Mouse (Mus musculus): ENCODE measurements at regions not wholly inside any gene's neighbourhood (a gene's known extent, or its start where the extent isn't known, plus 50 kb on each side); places are given as distances from the start of the nearest gene placed in this dataset.

DNA sequence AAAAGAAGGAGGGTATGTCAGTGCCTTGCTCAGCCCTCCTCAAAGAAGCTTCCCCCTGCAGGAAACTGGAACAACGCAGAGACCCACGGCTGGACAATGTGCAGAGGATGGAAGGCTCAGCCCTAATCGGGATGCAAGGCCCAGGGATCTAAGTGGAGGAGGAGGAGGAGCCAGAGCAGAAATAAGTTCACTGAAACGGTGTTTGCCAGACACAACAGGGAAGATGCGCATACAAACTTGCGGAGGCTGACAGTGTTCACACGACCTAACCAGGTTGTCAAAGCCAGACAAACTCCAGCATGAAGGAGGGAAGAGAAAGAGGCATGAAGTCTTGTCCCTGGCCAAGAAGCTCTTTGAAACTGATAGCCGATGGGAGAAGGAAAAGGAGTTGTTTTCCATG, 98.3 kb downstream of the Sall1 start:
- no peaks in the 10 kb centered on the region for H3K36me3 ChIP-seq (ENCODE audit: control insufficient read depth, insufficient read depth, low read length)
- ATAC-seq (ENCODE audit: low read depth): no peak
- H3K27me3 ChIP-seq (ENCODE audit: control insufficient read depth, insufficient read depth, low read depth, low read length): no peaks in the 10 kb centered on the region
- no peak overlapping the region for H3K4me2 ChIP-seq (ENCODE audit: low read depth, low read length)
- H3K9me3 ChIP-seq (ENCODE audit: control insufficient read depth, low read length): no peaks in the 10 kb centered on the region
- H3K27ac ChIP-seq (ENCODE audit: low read length): no peak overlapping the region
- no peaks in the 10 kb centered on the region for H3K4me1 ChIP-seq (replicated peaks; ENCODE audit: control insufficient read depth, insufficient read depth, low read length)
- H3K9ac ChIP-seq (ENCODE audit: low read length): no peak overlapping the region
- WGBS: 63% methylated on average over 8 of the region's 8 CpGs
- H3K4me3 ChIP-seq (ENCODE audit: low read length): no peak overlapping the region

DNA sequence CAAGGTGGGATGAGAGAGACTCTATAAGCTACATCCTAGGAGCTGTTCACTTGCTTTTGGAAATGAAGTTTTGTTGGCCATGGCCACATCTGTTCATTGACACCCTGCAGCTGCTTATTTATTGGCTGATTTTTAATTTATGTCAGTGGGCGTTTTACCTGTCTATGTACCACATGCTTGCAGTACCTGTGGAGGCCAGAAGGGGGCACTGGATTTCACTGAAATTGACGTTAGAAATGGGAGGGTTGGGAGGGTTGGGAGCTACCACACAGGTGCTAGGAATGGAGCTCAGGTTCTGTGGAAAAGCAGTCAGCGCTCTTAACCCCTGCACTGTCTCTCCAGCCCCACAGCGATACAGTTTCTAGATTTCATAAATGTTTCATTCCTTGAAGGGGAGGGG, 99.9 kb downstream of the Sall1 start:
- H3K9ac ChIP-seq (ENCODE audit: low read length): no peak overlapping the region
- ATAC-seq (ENCODE audit: low read depth): no peak
- H3K4me1 ChIP-seq (replicated peaks; ENCODE audit: control insufficient read depth, insufficient read depth, low read length): no peaks in the 10 kb centered on the region
- no peaks in the 10 kb centered on the region for H3K27me3 ChIP-seq (ENCODE audit: control insufficient read depth, insufficient read depth, low read depth, low read length)
- 50% methylated on average over 4 of the region's 4 CpGs for WGBS
- H3K4me2 ChIP-seq (ENCODE audit: low read depth, low read length): no peak overlapping the region
- H3K27ac ChIP-seq (ENCODE audit: low read length): no peak overlapping the region
- no peaks in the 10 kb centered on the region for H3K36me3 ChIP-seq (ENCODE audit: control insufficient read depth, insufficient read depth, low read length)
- H3K4me3 ChIP-seq (ENCODE audit: low read length): no peak overlapping the region
- H3K9me3 ChIP-seq (ENCODE audit: control insufficient read depth, low read length): no peaks in the 10 kb centered on the region

DNA sequence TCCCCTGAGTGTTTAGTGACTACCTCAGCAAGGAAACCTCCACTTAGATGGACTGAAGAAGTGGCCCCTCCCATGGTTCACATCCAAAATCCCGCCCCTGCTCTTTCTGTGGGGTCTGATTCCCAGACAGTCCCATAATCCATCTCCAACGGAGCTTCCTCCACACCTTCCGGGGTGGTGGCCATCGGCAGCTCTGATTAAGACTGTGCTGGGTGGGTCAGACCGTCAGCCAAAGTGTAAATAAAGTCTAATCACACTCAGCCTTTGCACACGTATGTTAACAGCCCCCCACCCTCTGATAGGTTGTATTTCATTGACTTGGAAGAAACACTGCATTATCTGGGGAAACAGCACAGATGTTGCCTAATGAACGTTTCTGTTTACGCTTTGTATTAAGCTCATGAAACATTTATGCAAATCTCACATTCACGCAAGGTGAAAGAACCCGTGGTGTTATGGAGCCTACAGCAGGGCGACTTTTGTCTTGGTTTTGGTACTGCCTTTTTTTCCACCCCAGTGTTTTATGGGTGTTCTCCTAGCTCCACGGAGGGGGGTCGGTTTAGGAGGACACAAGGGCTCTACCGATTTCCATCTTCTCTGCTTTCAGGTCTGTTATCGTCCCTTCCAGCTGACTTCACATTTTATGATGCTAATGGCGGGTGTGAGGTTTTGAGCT, 104.8 kb downstream of the Sall1 start:
- Histone ChIP-seq H3K27ac (ENCODE audit: low read length) (no peak overlapping the region), H3K4me1 (replicated peaks; ENCODE audit: control insufficient read depth, insufficient read depth, low read length) (no peaks in the 10 kb centered on the region), H3K4me3 (ENCODE audit: low read length) (no peak overlapping the region), H3K4me2 (ENCODE audit: low read depth, low read length) (no peak overlapping the region), H3K36me3 (ENCODE audit: control insufficient read depth, insufficient read depth, low read length) (no peaks in the 10 kb centered on the region), H3K27me3 (ENCODE audit: control insufficient read depth, insufficient read depth, low read depth, low read length) (no peaks in the 10 kb centered on the region), H3K9ac (ENCODE audit: low read length) (no peak overlapping the region), H3K9me3 (ENCODE audit: control insufficient read depth, low read length) (no peaks in the 10 kb centered on the region)
- no peak for ATAC-seq (ENCODE audit: low read depth)
- 51% methylated on average over 16 of the region's 16 CpGs for WGBS

DNA sequence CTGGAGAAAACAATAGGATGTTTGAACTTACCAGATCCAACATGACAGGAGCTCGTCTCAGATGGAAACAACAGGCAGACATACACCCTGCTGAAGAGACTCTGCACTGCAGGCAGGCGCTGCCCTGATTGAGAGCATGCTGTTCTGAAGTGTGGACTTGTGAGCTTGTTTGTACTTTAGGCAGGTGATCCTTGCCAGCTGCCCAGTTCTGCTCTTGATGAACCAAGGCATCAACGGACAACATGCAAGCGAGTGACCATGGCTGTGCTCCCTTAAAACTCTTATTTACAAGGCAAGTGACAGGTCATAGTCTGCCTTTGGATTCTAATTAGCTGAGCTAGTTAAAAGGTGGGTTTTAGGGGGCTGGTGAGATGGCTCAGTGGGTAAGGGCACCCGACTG, 109.3 kb downstream of the Sall1 start:
- no peaks in the 10 kb centered on the region for H3K9me3 ChIP-seq (ENCODE audit: control insufficient read depth, low read length)
- no peaks in the 10 kb centered on the region for H3K27me3 ChIP-seq (ENCODE audit: control insufficient read depth, insufficient read depth, low read depth, low read length)
- H3K4me1 ChIP-seq (replicated peaks; ENCODE audit: control insufficient read depth, insufficient read depth, low read length): peaks cover 5% of the 10 kb centered on the region
- no peak for ATAC-seq (ENCODE audit: low read depth)
- no peaks in the 10 kb centered on the region for H3K36me3 ChIP-seq (ENCODE audit: control insufficient read depth, insufficient read depth, low read length)
- WGBS: 80% methylated on average over 5 of the region's 5 CpGs
- no peak overlapping the region for H3K4me2 ChIP-seq (ENCODE audit: low read depth, low read length)
- no peak overlapping the region for H3K9ac ChIP-seq (ENCODE audit: low read length)
- H3K27ac ChIP-seq (ENCODE audit: low read length): no peak overlapping the region
- no peak overlapping the region for H3K4me3 ChIP-seq (ENCODE audit: low read length)

DNA sequence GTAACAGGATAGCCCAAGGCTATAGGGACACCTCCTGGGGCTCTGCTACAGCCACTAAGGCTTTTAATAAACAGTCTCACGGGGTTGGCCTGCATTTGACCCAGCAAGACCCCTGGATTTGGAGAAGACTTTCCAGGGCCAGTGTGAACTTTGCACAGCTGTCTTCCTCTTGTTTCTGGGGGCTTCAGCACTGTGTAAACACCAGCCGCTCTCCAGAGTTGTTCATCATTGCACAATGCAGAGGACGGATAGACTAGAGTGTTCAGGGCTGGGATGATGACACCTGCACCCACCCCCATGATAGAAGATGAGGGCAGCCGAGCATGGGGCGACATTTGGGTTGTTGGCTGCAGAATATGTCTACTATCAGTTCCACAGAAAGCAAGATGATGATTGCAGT, 112.9 kb downstream of the Sall1 start:
- H3K9me3 ChIP-seq (ENCODE audit: control insufficient read depth, low read length): no peaks in the 10 kb centered on the region
- no peak overlapping the region for H3K27ac ChIP-seq (ENCODE audit: low read length)
- H3K4me3 ChIP-seq (ENCODE audit: low read length): no peak overlapping the region
- 23% methylated on average over 5 of the region's 5 CpGs for WGBS
- H3K4me1 ChIP-seq (replicated peaks; ENCODE audit: control insufficient read depth, insufficient read depth, low read length): peaks cover 16% of the 10 kb centered on the region
- no peak overlapping the region for H3K9ac ChIP-seq (ENCODE audit: low read length)
- no peak overlapping the region for H3K4me2 ChIP-seq (ENCODE audit: low read depth, low read length)
- ATAC-seq (ENCODE audit: low read depth): no peak
- H3K27me3 ChIP-seq (ENCODE audit: control insufficient read depth, insufficient read depth, low read depth, low read length): no peaks in the 10 kb centered on the region
- no peaks in the 10 kb centered on the region for H3K36me3 ChIP-seq (ENCODE audit: control insufficient read depth, insufficient read depth, low read length)

DNA sequence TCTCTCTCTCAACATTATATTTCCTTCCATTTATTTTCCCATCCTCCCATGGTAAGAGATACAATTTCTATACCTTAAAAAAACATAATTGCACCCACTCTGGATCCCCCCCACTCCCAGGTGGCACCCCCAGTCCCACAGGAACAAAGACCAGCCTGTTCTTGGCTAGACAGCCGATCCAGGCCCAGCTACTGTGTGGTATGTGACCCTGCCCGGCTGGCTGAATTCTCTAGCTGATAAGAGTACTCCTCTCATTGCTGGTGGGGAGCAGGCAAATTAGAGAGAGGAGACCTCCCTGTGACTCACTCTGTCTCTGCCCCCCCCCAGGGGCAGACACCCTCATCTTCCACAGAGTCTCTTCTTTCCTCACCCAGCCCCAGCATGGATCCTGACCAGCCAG, 113.6 kb downstream of the Sall1 start:
- 0 out of 2 replicates have a peak, but pooled peaks have one; percentile 44 for ATAC-seq (ENCODE audit: low read depth)

DNA sequence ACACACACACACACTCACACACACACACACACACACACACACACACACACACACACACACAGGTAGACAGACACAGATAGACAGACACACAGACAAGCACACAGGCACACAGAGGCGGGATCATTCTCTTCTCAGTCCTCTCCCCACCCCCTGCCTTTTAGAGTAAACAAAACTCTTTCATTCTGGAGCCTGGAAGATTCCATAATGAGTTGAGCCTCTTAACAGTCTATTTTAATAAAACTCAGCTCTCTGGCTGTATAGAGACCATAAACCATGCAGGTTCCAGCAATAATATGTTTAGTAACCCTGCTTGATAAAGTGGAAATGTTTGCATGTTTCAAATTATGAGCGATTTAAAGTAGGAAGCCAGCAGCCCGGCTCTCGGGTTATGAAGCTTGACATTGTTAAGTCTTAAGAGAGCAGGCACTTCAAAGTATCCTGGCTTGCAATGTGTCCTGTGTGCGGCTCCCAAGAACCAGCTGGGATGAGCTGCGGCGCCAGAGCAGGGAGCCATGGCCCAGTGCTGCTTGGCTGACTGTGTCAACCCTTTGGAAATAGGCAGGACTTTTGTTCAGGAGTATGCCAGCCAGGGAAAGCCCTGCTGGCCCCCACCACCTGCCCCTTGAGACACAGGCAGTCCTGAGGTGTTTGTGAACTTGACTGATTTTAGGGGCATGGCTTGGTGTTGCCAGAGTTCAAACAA, 115.1 kb downstream of the Sall1 start:
- no peak overlapping the region for H3K9ac ChIP-seq (ENCODE audit: low read length)
- peak; percentile 56 for ATAC-seq (ENCODE audit: low read depth)
- 14% methylated on average over 7 of the region's 7 CpGs for WGBS
- H3K4me2 ChIP-seq (ENCODE audit: low read depth, low read length): no peak overlapping the region
- H3K27me3 ChIP-seq (ENCODE audit: control insufficient read depth, insufficient read depth, low read depth, low read length): no peaks in the 10 kb centered on the region
- 0 out of 2 replicates have a peak overlapping the region, but pooled peaks have one; percentile 23 for H3K27ac ChIP-seq (ENCODE audit: low read length)
- H3K36me3 ChIP-seq (ENCODE audit: control insufficient read depth, insufficient read depth, low read length): no peaks in the 10 kb centered on the region
- peaks cover 16% of the 10 kb centered on the region for H3K4me1 ChIP-seq (replicated peaks; ENCODE audit: control insufficient read depth, insufficient read depth, low read length)
- H3K9me3 ChIP-seq (ENCODE audit: control insufficient read depth, low read length): no peaks in the 10 kb centered on the region
- H3K4me3 ChIP-seq (ENCODE audit: low read length): no peak overlapping the region

More for the DNA sequence above, 113.6 kb downstream of the Sall1 start:
- Histone ChIP-seq H3K9ac (ENCODE audit: low read length) (no peak overlapping the region), H3K27ac (ENCODE audit: low read length) (no peak overlapping the region), H3K4me2 (ENCODE audit: low read depth, low read length) (no peak overlapping the region), H3K4me1 (replicated peaks; ENCODE audit: control insufficient read depth, insufficient read depth, low read length) (peaks cover 16% of the 10 kb centered on the region), H3K36me3 (ENCODE audit: control insufficient read depth, insufficient read depth, low read length) (no peaks in the 10 kb centered on the region), H3K27me3 (ENCODE audit: control insufficient read depth, insufficient read depth, low read depth, low read length) (no peaks in the 10 kb centered on the region), H3K4me3 (ENCODE audit: low read length) (no peak overlapping the region), H3K9me3 (ENCODE audit: control insufficient read depth, low read length) (no peaks in the 10 kb centered on the region)
- 24% methylated on average over 2 of the region's 2 CpGs for WGBS

DNA sequence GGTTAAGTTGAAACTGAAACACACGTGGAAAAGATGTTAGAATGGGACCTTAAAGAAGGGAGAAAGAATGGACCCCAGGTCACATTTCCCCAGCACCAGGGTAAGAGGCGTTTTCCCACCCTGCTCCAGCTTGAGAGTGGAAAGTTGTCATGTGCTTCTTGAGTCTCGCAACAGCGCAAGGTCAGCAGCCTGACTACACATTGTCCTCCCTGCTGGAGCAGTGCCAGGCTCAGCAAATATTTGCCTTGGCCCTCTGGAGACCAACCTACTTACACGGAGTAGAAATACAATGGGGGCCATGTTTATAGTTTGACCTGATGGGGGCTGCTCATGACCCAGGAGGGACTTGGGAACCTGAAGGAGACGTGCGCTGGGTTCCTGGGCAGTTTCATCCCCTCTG, 121.1 kb downstream of the Sall1 start:
- H3K27ac ChIP-seq (ENCODE audit: low read length): no peak overlapping the region
- no peaks in the 10 kb centered on the region for H3K27me3 ChIP-seq (ENCODE audit: control insufficient read depth, insufficient read depth, low read depth, low read length)
- peak overlapping the region; percentile 14; the same call in 1 of the 2 replicates for H3K4me2 ChIP-seq (ENCODE audit: low read depth, low read length)
- no peak overlapping the region for H3K9ac ChIP-seq (ENCODE audit: low read length)
- no peak overlapping the region for H3K4me3 ChIP-seq (ENCODE audit: low read length)
- 32% methylated on average over 7 of the region's 7 CpGs for WGBS
- H3K36me3 ChIP-seq (ENCODE audit: control insufficient read depth, insufficient read depth, low read length): no peaks in the 10 kb centered on the region
- peaks cover 10% of the 10 kb centered on the region for H3K4me1 ChIP-seq (replicated peaks; ENCODE audit: control insufficient read depth, insufficient read depth, low read length)
- ATAC-seq (ENCODE audit: low read depth): peak; percentile 85
- no peaks in the 10 kb centered on the region for H3K9me3 ChIP-seq (ENCODE audit: control insufficient read depth, low read length)

DNA sequence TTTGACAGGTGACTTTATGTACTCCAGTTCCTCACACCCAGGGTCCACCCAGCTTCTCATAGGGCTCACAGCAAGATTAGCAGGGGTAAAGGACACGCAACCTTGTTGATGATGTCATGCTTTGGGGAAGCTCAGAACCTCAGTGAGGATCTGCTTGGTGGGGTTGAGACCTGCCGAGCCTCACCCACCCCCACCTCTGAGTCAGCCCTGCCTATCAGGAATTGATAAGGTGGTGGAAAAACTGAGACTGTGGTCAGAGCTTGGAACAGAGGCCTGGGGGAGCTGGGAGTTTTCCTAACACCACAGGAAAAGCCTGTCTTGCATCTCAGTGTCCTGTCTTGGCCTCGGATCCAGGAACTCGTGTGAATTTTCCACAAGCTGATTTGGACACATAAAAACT, 122.0 kb downstream of the Sall1 start:
- peaks cover 10% of the 10 kb centered on the region for H3K4me1 ChIP-seq (replicated peaks; ENCODE audit: control insufficient read depth, insufficient read depth, low read length)
- no peak overlapping the region for H3K4me3 ChIP-seq (ENCODE audit: low read length)
- ATAC-seq (ENCODE audit: low read depth): no peak
- H3K9ac ChIP-seq (ENCODE audit: low read length): no peak overlapping the region
- 51% methylated on average over 4 of the region's 4 CpGs for WGBS
- no peak overlapping the region for H3K27ac ChIP-seq (ENCODE audit: low read length)
- no peaks in the 10 kb centered on the region for H3K27me3 ChIP-seq (ENCODE audit: control insufficient read depth, insufficient read depth, low read depth, low read length)
- H3K9me3 ChIP-seq (ENCODE audit: control insufficient read depth, low read length): no peaks in the 10 kb centered on the region
- no peak overlapping the region for H3K4me2 ChIP-seq (ENCODE audit: low read depth, low read length)
- no peaks in the 10 kb centered on the region for H3K36me3 ChIP-seq (ENCODE audit: control insufficient read depth, insufficient read depth, low read length)
